Mouse (Mus musculus) stomach, embryonic 14.5 days (tissue): ENCODE results near the gene Ppp1r1b. TPM values are rescaled to one million over a fixed set of nuclear protein-coding genes. Genes with fewer than 3 reads are reported as not detected.

Experiments
- ATAC-seq: fragments of 200-750 bp; cut with Nextera tagmentation; 2 replicates; pipeline ENCODE4 v1.8.0; 2017; ENCODE audit warnings: low read depth, moderate TSS enrichment; ENCODE audit not compliant: insufficient number of reproducible peaks, insufficient read depth, low FRiP score
- H3K27ac ChIP-seq: fragments of 300-500 bp; sonication (generic); 2 replicates; pipeline ENCODE4 v1.5.1; 2014; ENCODE audit warnings: mild to moderate bottlenecking, low read length, moderate library complexity, mixed read lengths
- H3K27me3 ChIP-seq: fragments of 300-500 bp; sonication (generic); 2 replicates; pipeline ENCODE4 v1.6.1; 2014; ENCODE audit warnings: low read length, control low read depth, mixed read lengths; ENCODE audit not compliant: control insufficient read depth, insufficient read depth
- H3K36me3 ChIP-seq: fragments of 300-500 bp; sonication (generic); 2 replicates; pipeline ENCODE4 v1.6.1; 2014; ENCODE audit warnings: mild to moderate bottlenecking, control low read depth, low read length, moderate library complexity, mixed read lengths; ENCODE audit not compliant: control insufficient read depth, insufficient read depth
- H3K4me1 ChIP-seq: fragments of 300-500 bp; sonication (generic); 2 replicates; pipeline ENCODE4 v1.6.1; 2014; ENCODE audit warnings: low read length, control low read depth, mixed read lengths; ENCODE audit not compliant: control insufficient read depth, insufficient read depth
- H3K4me2 ChIP-seq: fragments of 300-500 bp; sonication (generic); replicated peaks from 2 replicates; pipeline ENCODE4 v1.6.1; 2014; ENCODE audit warnings: low read depth, low read length, control low read depth
- H3K4me3 ChIP-seq: fragments of 300-500 bp; sonication (generic); 2 replicates; pipeline ENCODE4 v1.5.1; 2014; ENCODE audit warnings: low read depth, low read length, control low read depth
- H3K9ac ChIP-seq: fragments of 300-500 bp; sonication (generic); replicated peaks from 2 replicates; pipeline ENCODE4 v1.6.1; 2014; ENCODE audit warnings: low read depth, mild to moderate bottlenecking, control low read depth, low read length, moderate library complexity, mixed read lengths
- H3K9me3 ChIP-seq: fragments of 300-500 bp; sonication (generic); 2 replicates; pipeline ENCODE4 v1.6.1; 2016; ENCODE audit warnings: low read depth, low read length, control low read depth; ENCODE audit not compliant: control insufficient read depth
- WGBS: fragments of 180-500 bp; shearing (Covaris S2); extraction: QIAGEN DNeasy Blood & Tissue Kit; methylation state at CpG from one replicate; pipeline ENCODE4 v1.1.7; 2014; 5-methylcytosine and 5-hydroxymethylcytosine counted together
- polyA plus RNA-seq: library from polyadenylated mRNA; unstranded; fragments of >200 nt; fragmentation: Nextera tagmentation; extraction: Ambion mirVana; gene quantifications from 2 replicates; pipeline ENCODE4 v1.2.1, GENCODE M21; 2014

The Ppp1r1b gene
- polyA plus RNA-seq, 1 experiment from 2014 or later, result 8.7 TPM

GRCm38 (mm10) chr11:98386596-98386995, 38.4 kb downstream of the Ppp1r1b start:
- peaks cover 9% of the 10 kb centered on the region; the same call in 1 of the 2 replicates for H3K27me3 ChIP-seq
- H3K36me3 ChIP-seq, result no peaks in the 10 kb centered on the region
- no peak overlapping the region for H3K9ac ChIP-seq
- no peaks in the 10 kb centered on the region for H3K4me1 ChIP-seq
- no peak overlapping the region for H3K4me2 ChIP-seq
- no peak overlapping the region for H3K4me3 ChIP-seq
- H3K27ac ChIP-seq, result no peak overlapping the region
- ATAC-seq, result no peak
- no peaks in the 10 kb centered on the region for H3K9me3 ChIP-seq
- WGBS, result 7% methylated on average over 24 of the region's 24 CpGs

GRCm38 (mm10) chr11:98387056-98387577, 38.9 kb downstream of the Ppp1r1b start:
- no peaks in the 10 kb centered on the region for H3K36me3 ChIP-seq
- no peak for ATAC-seq
- no peaks in the 10 kb centered on the region for H3K9me3 ChIP-seq
- H3K27me3 ChIP-seq, result peaks cover 9% of the 10 kb centered on the region; the same call in 1 of the 2 replicates
- no peak overlapping the region for H3K4me2 ChIP-seq
- WGBS, result 48% methylated on average over 14 of the region's 14 CpGs
- H3K4me3 ChIP-seq, result no peak overlapping the region
- H3K9ac ChIP-seq, result no peak overlapping the region
- no peak overlapping the region for H3K27ac ChIP-seq
- H3K4me1 ChIP-seq, result 0 out of 2 replicates have a peak, but pooled peaks cover under 1% of the 10 kb centered on the region

- Histone ChIP-seq H3K4me3 (no peak overlapping the region), H3K4me2 (no peak overlapping the region), H3K9me3 (no peaks in the 10 kb centered on the region), H3K36me3 (no peaks in the 10 kb centered on the region), H3K9ac (no peak overlapping the region), H3K27me3 (peaks cover 9% of the 10 kb centered on the region; the same call in 1 of the 2 replicates), H3K27ac (no peak overlapping the region), H3K4me1 (peaks cover 10% of the 10 kb centered on the region; the same call in 1 of the 2 replicates)
- ATAC-seq, result no peak
- 74% methylated on average over 10 of the region's 10 CpGs for WGBS
These were observed 40.1 kb downstream of the Ppp1r1b start for GRCm38 (mm10) chr11:98388282-98388681.

- Histone ChIP-seq H3K4me2 (no peak overlapping the region), H3K9me3 (no peaks in the 10 kb centered on the region), H3K27me3 (peaks cover 9% of the 10 kb centered on the region; the same call in 1 of the 2 replicates), H3K4me1 (peaks cover 20% of the 10 kb centered on the region; the same call in 1 of the 2 replicates), H3K36me3 (no peaks in the 10 kb centered on the region), H3K9ac (no peak overlapping the region), H3K27ac (no peak overlapping the region), H3K4me3 (no peak overlapping the region)
- ATAC-seq, result no peak
- WGBS, result 28% methylated on average over 9 of the region's 9 CpGs
These were observed 41.1 kb downstream of the Ppp1r1b start for GRCm38 (mm10) chr11:98389221-98389780.

- Histone ChIP-seq H3K9ac (no peak overlapping the region), H3K27ac (no peak overlapping the region), H3K4me2 (no peak overlapping the region), H3K27me3 (peaks cover 9% of the 10 kb centered on the region; the same call in 1 of the 2 replicates), H3K4me1 (peaks cover 22% of the 10 kb centered on the region; the same call in 1 of the 2 replicates), H3K36me3 (no peaks in the 10 kb centered on the region), H3K9me3 (no peaks in the 10 kb centered on the region), H3K4me3 (no peak overlapping the region)
- ATAC-seq, result no peak
- WGBS, result 65% methylated on average over 12 of the region's 12 CpGs
These were observed 41.9 kb downstream of the Ppp1r1b start for GRCm38 (mm10) chr11:98390141-98390540.

- 0 out of 2 replicates have a peak, but pooled peaks have one; percentile 8 for ATAC-seq
- peak overlapping the region; percentile 77 for H3K27ac ChIP-seq
- H3K9ac ChIP-seq, result no peak overlapping the region
- H3K4me2 ChIP-seq, result no peak overlapping the region
- WGBS, result 9% methylated on average over 8 of the region's 8 CpGs
- H3K36me3 ChIP-seq, result no peaks in the 10 kb centered on the region
- H3K4me3 ChIP-seq, result no peak overlapping the region
- H3K27me3 ChIP-seq, result peaks cover 4% of the 10 kb centered on the region; the same call in 1 of the 2 replicates
- no peaks in the 10 kb centered on the region for H3K9me3 ChIP-seq
- H3K4me1 ChIP-seq, result peaks cover 22% of the 10 kb centered on the region; the same call in 1 of the 2 replicates
These were observed 43.8 kb downstream of the Ppp1r1b start for GRCm38 (mm10) chr11:98392034-98392433.

- Histone ChIP-seq H3K9me3 (no peaks in the 10 kb centered on the region), H3K4me2 (no peak overlapping the region), H3K9ac (no peak overlapping the region), H3K4me1 (peaks cover 22% of the 10 kb centered on the region; the same call in 1 of the 2 replicates), H3K4me3 (no peak overlapping the region), H3K36me3 (no peaks in the 10 kb centered on the region), H3K27ac (peak overlapping the region; percentile 77), H3K27me3 (no peaks in the 10 kb centered on the region; the same call in 1 of the 2 replicates)
- whole genome bisulfite sequencing, result 52% methylated on average over 4 of the region's 4 CpGs
- ATAC-seq, result peak; percentile 57; the same call in 1 of the 2 replicates
These were observed 44.4 kb downstream of the Ppp1r1b start for GRCm38 (mm10) chr11:98392645-98393044.

GRCm38 (mm10) chr11:98393317-98393716, 45.1 kb downstream of the Ppp1r1b start:
- peak overlapping the region; percentile 77 for H3K27ac ChIP-seq
- no peaks in the 10 kb centered on the region for H3K9me3 ChIP-seq
- H3K4me2 ChIP-seq, result no peak overlapping the region
- H3K4me1 ChIP-seq, result peaks cover 22% of the 10 kb centered on the region; the same call in 1 of the 2 replicates
- no peak overlapping the region for H3K9ac ChIP-seq
- no peaks in the 10 kb centered on the region; the same call in 1 of the 2 replicates for H3K27me3 ChIP-seq
- no peaks in the 10 kb centered on the region for H3K36me3 ChIP-seq
- ATAC-seq, result no peak
- WGBS, result 63% methylated on average over 6 of the region's 6 CpGs
- H3K4me3 ChIP-seq, result no peak overlapping the region
